Mouse (Mus musculus) urinary bladder, postnatal 10 days (tissue): ENCODE results near the gene Map3k19.

Experiments used
- DNase-seq: peaks from one replicate; pipeline ENCODE4 v3.0.0; 2022; ENCODE audit warnings: low spot score

Gene Map3k19

GRCm38 (mm10) chr1:127796752-127797151 lies 58.1 kb downstream of the Map3k19 start:
- no peak for DNase-seq

DNA sequence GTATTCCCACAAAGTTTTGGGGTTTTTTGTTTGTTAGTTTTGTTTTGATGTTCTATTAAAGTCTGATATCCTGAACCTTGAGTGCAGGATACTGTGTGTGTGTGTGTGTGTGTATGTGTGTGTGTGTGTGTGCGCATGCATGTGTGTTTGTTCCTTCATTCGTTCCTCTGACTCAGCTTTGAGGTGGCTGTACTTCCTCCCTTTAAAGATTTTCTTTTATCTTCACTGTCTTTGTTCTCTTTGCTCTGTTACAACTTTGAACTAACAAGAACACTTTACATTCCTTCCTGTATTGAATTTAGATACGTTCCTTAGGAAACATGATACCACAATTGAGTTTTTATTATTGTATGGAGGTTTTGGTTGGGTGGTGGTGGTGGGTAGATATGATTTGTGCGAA lies 58.5 kb downstream of the Map3k19 start:
- no peak for DNase-seq

GRCm38 (mm10) chr1:127795087-127795769 lies 59.6 kb downstream of the Map3k19 start:
- DNase-seq: no peak

DNA sequence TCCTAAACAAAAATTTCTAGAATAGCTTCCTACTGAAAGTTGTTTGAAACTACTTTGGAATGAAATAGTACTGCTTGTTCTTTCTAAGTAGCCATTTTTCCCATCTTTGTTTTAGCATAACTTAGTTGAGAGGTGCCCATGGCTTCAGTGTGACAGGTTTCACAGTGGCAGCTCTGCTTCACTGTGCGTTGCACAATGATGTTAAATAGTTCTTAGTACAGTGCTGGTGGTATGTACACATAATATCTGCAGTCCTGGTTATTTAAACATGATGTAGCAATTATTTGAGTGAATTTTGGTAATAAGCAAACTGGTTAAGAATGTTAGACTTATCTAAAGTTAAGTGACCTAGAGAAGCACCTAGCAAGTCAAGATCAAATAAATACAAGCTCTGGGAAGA lies 61.4 kb downstream of the Map3k19 start:
- DNase-seq: no peak

GRCm38 (mm10) chr1:127788943-127789342 lies 65.9 kb downstream of the Map3k19 start:
- no peak for DNase-seq

DNA sequence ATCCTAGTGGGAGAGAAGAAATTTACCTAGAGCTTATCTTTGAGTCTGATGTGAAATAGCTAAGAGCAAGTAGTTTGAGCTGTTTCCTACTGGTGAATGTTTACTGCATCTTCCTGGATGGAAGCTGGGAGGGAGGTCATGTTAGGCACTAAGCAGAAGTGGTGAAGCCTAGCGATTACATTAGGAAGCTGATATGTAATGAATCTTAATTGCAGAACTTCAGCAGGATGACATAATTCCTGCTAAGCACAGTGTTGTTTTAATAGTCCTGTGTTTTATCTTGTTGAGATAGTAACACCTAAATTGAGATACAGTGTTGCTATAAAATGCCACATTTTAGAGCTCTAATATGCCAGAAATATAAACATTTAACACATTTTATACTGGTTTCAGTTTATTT lies 68.9 kb downstream of the Map3k19 start:
- DNase-seq: no peak

DNA sequence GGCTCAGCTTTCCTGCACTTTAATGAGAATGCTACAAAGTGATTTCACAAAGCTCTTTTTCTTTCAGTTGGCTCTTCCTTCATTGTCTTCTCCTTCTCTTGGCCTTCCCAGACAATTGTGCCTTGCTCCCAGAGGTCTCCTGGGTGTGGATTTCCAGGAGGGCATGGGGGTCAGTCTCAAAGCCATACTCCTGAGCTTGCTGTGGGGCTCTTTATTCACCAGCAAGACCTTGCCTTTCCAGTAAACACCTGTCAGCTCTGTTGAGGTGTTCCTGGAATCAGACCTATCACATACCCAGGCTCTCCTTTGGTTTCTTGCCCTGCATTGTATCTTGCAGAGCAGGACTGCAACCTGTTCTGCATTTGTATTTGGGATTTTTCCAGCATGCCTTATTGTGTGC lies 71.0 kb downstream of the Map3k19 start:
- no peak for DNase-seq

DNA sequence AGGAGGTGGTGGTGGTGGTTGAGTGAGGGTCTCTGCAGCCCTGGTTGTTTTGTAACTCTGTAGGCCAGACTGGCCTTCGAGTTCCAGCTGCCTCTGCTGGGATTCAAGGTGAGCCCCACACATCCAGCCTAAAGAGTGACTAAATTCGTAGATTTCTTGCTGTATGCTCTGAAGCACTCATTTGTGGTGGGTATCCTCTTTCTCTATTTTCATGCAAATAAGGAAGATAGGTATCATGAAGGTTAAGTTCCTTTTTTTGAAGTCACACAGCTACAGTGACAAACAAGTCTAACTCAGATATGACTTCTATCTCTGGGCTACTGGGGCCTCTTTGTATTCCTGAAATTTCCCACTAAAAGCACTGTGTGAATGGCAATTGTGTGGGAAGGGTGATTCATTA lies 74.0 kb downstream of the Map3k19 start:
- DNase-seq: no peak

- DNase-seq: no peak
Measured at GRCm38 (mm10) chr1:127780142-127780541, 74.7 kb downstream of the Map3k19 start.

- DNase-seq: no peak
Measured at GRCm38 (mm10) chr1:127778611-127779010, 76.2 kb downstream of the Map3k19 start.

DNA sequence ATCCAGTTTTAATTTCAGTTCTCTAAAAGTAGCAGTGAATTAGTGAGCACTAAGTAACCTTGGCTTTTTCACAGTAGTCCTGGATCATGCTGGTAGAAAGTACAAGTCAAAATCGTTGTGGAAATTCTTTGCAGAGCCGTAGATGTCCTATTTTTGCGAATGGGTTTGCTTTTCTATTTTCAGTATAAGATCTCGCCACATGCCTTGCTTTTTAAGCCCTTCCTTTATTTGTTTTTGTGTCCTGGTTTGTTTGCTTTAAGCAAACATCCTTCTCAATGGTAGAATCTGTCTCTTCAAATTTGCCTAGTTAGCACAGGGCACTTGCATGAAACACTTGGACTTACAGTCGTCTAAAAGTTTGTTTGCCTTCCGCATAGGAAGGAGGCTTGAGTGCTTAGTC lies 78.6 kb downstream of the Map3k19 start:
- no peak for DNase-seq

- no peak for DNase-seq
Measured at GRCm38 (mm10) chr1:127775206-127775720, 79.6 kb downstream of the Map3k19 start.

- DNase-seq: no peak
Measured at GRCm38 (mm10) chr1:127774501-127774880, 80.3 kb downstream of the Map3k19 start.

- peak; percentile 96 for DNase-seq
Measured at GRCm38 (mm10) chr1:127773803-127774500, 80.9 kb downstream of the Map3k19 start, which contains the start of gene Ccnt2. TSS of gene Ccnt2 (plus strand) at chr1:127774164.

DNA sequence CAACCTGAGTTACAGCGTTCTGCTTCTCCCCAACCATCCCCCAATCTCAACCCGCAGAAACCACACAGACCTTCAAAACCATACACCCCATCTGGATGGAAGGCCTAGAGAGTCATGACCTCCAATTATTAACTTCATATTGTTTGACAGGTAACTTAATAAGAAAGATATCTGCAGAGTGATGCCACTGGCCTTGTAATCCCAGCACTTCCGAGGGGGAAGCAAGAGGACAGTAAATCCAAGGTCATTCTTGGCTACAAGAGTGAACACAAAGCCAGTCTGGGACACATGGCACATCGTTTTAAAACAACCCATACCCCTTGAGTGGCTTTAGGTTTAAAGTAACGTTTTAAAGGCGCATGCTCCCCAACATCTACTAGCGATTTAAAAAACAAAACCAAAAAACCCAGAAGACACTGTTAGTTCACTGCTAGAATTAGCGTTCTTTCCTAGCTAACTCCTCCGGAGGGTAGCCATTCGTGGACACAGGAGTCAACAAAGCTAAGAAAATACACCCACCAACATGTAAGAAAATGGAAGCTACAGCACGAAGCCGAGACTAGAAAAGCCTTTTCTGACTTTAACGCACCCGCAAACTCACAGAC lies 81.5 kb downstream of the Map3k19 start:
- no peak for DNase-seq

- DNase-seq: no peak
Measured at GRCm38 (mm10) chr1:127766741-127767140, 88.1 kb downstream of the Map3k19 start.

GRCm38 (mm10) chr1:127765468-127765867 lies 89.4 kb downstream of the Map3k19 start:
- DNase-seq: no peak
